Mouse (Mus musculus): ENCODE data around the gene Lrrc71. TPM values are rescaled to one million over a fixed set of nuclear protein-coding genes. Genes with fewer than 3 reads are reported as not detected.

The Lrrc71 gene
- polyA plus RNA-seq, 1 experiment from 2014 or later, result 0.80 TPM

GRCm38 (mm10) chr3:87718525-87718924, 29.9 kb downstream of the Lrrc71 start:
- Histone ChIP-seq H3K4me3 (ENCODE audit: low read length) (no peak overlapping the region), H3K27ac (ENCODE audit: low read depth, low read length) (no peak overlapping the region), H3K4me2 (ENCODE audit: low read length) (no peak overlapping the region), H3K9ac (ENCODE audit: low read depth, low read length) (no peak overlapping the region), H3K9me3 (ENCODE audit: control insufficient read depth, low read length) (no peaks in the 10 kb centered on the region), H3K4me1 (ENCODE audit: control insufficient read depth, insufficient read depth, low read depth, low read length) (no peaks in the 10 kb centered on the region), H3K36me3 (ENCODE audit: control insufficient read depth, insufficient read depth, low read length) (peaks cover 39% of the 10 kb centered on the region), H3K27me3 (replicated peaks; ENCODE audit: control insufficient read depth, insufficient read depth, low read length) (no peaks in the 10 kb centered on the region)
- no peak for ATAC-seq
- WGBS, result 94% methylated on average over 2 of the region's 2 CpGs

Other genes starting within 250 kb of the Lrrc71 start
- gene Etv3, start 223.2 kb downstream of the Lrrc71 start, polyA plus RNA-seq (2015; fragmentation: Nextera tagmentation; extraction: Ambion mirVana), result 9.2 and 10.3 TPM in 2 replicates
- gene Arhgef11, start 131.1 kb downstream of the Lrrc71 start, polyA plus RNA-seq (2015; fragmentation: Nextera tagmentation; extraction: Ambion mirVana), result 20.9 and 23.3 TPM in 2 replicates
- gene Ntrk1, start 46.5 kb upstream of the Lrrc71 start, polyA plus RNA-seq (2015; fragmentation: Nextera tagmentation; extraction: Ambion mirVana), result 6.6 and 7.3 TPM in 2 replicates
- 0.49 and 0.85 TPM in 2 replicates for gene Insrr, start 48.3 kb upstream of the Lrrc71 start, polyA plus RNA-seq (2015; fragmentation: Nextera tagmentation; extraction: Ambion mirVana)
- 8.4 and 10.6 TPM in 2 replicates for gene Pear1, start 75.7 kb upstream of the Lrrc71 start, polyA plus RNA-seq (2015; fragmentation: Nextera tagmentation; extraction: Ambion mirVana)
- not detected in 2 replicates for gene Sh2d2a, start 98.1 kb upstream of the Lrrc71 start, polyA plus RNA-seq (2015; fragmentation: Nextera tagmentation; extraction: Ambion mirVana)
- 13.9 and 15.9 TPM in 2 replicates for gene Prcc, start 137.0 kb upstream of the Lrrc71 start, polyA plus RNA-seq (2015; fragmentation: Nextera tagmentation; extraction: Ambion mirVana)
- gene Hdgf, start 157.7 kb upstream of the Lrrc71 start, polyA plus RNA-seq (2015; fragmentation: Nextera tagmentation; extraction: Ambion mirVana), result 79.7 and 110 TPM in 2 replicates
- 48.3 and 49.1 TPM in 2 replicates for gene Mrpl24, start 170.9 kb upstream of the Lrrc71 start, polyA plus RNA-seq (2015; fragmentation: Nextera tagmentation; extraction: Ambion mirVana)
- gene Isg20l2, start 181.7 kb upstream of the Lrrc71 start, polyA plus RNA-seq (2015; fragmentation: Nextera tagmentation; extraction: Ambion mirVana), result 22.7 and 28.9 TPM in 2 replicates
- gene Rrnad1, start 182.1 kb upstream of the Lrrc71 start, polyA plus RNA-seq (2015; fragmentation: Nextera tagmentation; extraction: Ambion mirVana), result 20.5 and 24.8 TPM in 2 replicates
- gene Crabp2, start 200.0 kb upstream of the Lrrc71 start, polyA plus RNA-seq (2015; fragmentation: Nextera tagmentation; extraction: Ambion mirVana), result 49.1 and 52.4 TPM in 2 replicates
- gene Nes, start 222.5 kb upstream of the Lrrc71 start, polyA plus RNA-seq (2015; fragmentation: Nextera tagmentation; extraction: Ambion mirVana), result 15.6 and 20.2 TPM in 2 replicates

Measured in hindbrain, embryonic 16.5 days (tissue).